Mouse (Mus musculus) G1E (cell line): ENCODE results near the gene Ankdd1b.

ENCODE experiments used
- CTCF ChIP-seq: IDR thresholded peaks from 2 replicates; pipeline ENCODE4 v1.5.1; 2012; ENCODE audit warnings: low read depth, low read length, inconsistent platforms, mixed read lengths
- GATA1 ChIP-seq: IDR thresholded peaks from 2 replicates; pipeline ENCODE4 v1.6.1; 2012; ENCODE audit warnings: borderline replicate concordance, low read length, inconsistent platforms, mixed read lengths

GRCm38 (mm10) chr13:96434899-96435331, 36.1 kb downstream of the Ankdd1b start:
- TF ChIP-seq CTCF (no peak), GATA1 (no peak)
